Mouse (Mus musculus): Measurements from ENCODE around the gene Fitm1. TPM values are rescaled to one million over a fixed set of nuclear protein-coding genes. Genes with fewer than 3 reads are reported as not detected.

Fitm1 gene
- polyA plus RNA-seq, 1 experiment from 2014 or later, result 4.7 TPM

DNA sequence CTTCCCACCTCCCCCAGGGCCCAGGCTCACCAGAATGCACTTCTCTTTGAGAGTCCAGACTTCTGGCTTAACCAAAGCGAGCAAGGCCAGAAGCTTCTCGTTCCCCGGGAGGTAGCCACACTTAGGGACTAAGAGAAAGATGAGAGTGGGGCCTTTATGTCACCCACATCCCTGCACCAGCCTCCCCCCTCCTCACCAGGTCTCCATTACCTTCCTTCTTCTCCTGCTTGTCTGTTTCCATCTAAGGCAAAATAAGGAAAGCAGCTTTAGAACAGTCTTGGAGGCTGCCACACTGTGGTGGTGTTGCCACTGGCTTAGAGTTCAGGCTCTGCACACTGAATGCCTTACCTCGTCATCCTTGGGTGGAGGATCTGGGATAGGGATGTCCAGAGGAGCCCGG is 13.9 kb downstream of the Fitm1 start:
- no peak for ATAC-seq (ENCODE audit: low read depth)
- Histone ChIP-seq H3K9ac (ENCODE audit: low read length) (no peak overlapping the region), H3K4me1 (replicated peaks; ENCODE audit: control insufficient read depth, insufficient read depth, low read length) (peaks cover 23% of the 10 kb centered on the region), H3K27ac (ENCODE audit: low read length) (no peak overlapping the region), H3K4me3 (ENCODE audit: low read length) (no peak overlapping the region), H3K36me3 (ENCODE audit: control insufficient read depth, insufficient read depth, low read length) (peaks cover 5% of the 10 kb centered on the region), H3K27me3 (ENCODE audit: control insufficient read depth, insufficient read depth, low read depth, low read length) (no peaks in the 10 kb centered on the region; the same call in 1 of the 2 replicates), H3K9me3 (ENCODE audit: control insufficient read depth, low read length) (no peaks in the 10 kb centered on the region), H3K4me2 (ENCODE audit: low read depth, low read length) (no peak overlapping the region)
- 89% methylated on average over 5 of the region's 5 CpGs for WGBS

DNA sequence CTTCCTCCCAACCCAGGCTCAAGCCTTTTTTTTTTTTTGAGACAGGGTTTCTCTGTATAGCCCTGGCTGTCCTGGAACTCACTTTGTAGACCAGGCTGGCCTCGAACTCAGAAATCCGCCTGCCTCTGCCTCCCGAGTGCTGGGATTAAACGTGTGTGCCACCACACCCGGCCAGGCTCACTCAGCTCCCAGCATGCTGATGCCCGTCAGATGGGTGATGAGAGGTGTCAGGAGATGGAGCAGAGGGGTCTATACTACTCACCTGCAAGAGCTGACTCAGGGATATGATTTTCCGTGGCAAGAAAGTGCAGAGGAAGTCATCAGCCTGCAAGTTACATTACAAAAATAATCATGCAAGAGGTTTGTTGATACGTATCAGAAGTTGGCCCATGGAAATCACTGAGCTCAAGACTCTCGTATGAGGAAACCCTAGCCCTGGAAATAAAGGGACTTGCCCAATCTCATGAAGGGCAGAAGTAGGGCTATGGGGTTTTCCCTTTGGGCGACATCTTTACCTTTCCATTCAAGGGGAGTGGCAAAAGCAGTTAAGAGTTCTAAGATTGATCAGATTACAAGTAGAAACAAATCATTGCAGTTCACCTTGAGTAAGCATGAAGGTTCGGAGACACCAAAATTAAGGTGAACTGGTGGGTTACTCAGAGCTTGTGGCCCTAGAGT is 14.5 kb downstream of the Fitm1 start:
- peak overlapping the region; percentile 67 for H3K27ac ChIP-seq (ENCODE audit: low read length)
- ATAC-seq (ENCODE audit: low read depth), result no peak
- 78% methylated on average over 11 of the region's 11 CpGs for WGBS
- H3K4me2 ChIP-seq (ENCODE audit: low read depth, low read length), result peak overlapping the region; percentile 83
- H3K9ac ChIP-seq (ENCODE audit: low read length), result peak overlapping the region; percentile 77
- peak overlapping the region; percentile 98 for H3K4me3 ChIP-seq (ENCODE audit: low read length)
- peaks cover 23% of the 10 kb centered on the region for H3K4me1 ChIP-seq (replicated peaks; ENCODE audit: control insufficient read depth, insufficient read depth, low read length)
- H3K36me3 ChIP-seq (ENCODE audit: control insufficient read depth, insufficient read depth, low read length), result peaks cover 10% of the 10 kb centered on the region
- no peaks in the 10 kb centered on the region for H3K27me3 ChIP-seq (ENCODE audit: control insufficient read depth, insufficient read depth, low read depth, low read length)
- H3K9me3 ChIP-seq (ENCODE audit: control insufficient read depth, low read length), result no peaks in the 10 kb centered on the region

DNA sequence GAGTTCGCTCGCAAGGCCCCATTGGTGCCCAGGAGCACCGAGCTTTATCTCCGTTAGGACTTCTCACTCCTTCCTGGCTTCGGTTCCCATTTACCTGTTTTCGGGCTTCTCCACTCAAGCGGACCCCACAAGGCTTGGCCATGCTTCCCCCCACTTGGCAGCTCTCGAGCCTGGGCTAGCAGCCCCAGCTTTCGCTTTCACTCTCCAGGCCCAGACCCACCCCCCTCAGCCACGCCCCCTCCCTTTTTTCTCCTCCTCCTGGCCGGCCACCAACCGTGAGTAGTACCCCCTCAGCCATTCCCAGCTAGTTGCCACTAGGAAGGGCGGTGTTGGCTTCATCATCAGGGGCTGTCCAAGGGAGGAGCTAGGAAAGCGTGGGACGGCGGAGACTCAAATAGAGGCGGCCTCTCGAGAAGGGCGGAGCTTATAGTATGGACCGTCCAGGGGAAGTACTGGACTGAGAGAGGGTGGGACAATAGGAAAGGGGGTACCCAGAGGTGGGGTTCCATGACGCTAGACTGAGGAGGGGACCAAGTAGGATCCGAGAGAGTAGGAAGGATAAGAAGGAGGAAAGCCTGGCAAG is 15.4 kb downstream of the Fitm1 start, which contains the start of gene Psme2:
Gene Psme2 (minus strand): TSS at position 366 of the 583 bp plus-strand sequence.
- Histone ChIP-seq H3K4me2 (ENCODE audit: low read depth, low read length) (peak within 1 kb of the TSS; percentile 83), H3K27me3 (ENCODE audit: control insufficient read depth, insufficient read depth, low read depth, low read length) (no peaks in the 10 kb centered on the region), H3K9me3 (ENCODE audit: control insufficient read depth, low read length) (no peaks in the 10 kb centered on the region), H3K9ac (ENCODE audit: low read length) (peak within 1 kb of the TSS; percentile 91), H3K27ac (ENCODE audit: low read length) (peak within 1 kb of the TSS; percentile 99), H3K4me3 (ENCODE audit: low read length) (peak within 1 kb of the TSS; percentile 98), H3K4me1 (replicated peaks; ENCODE audit: control insufficient read depth, insufficient read depth, low read length) (peaks cover 16% of the 10 kb centered on the region), H3K36me3 (ENCODE audit: control insufficient read depth, insufficient read depth, low read length) (peaks cover 17% of the 10 kb centered on the region)
- peak; percentile 98 for ATAC-seq (ENCODE audit: low read depth)
- WGBS, result under 1% methylated on average over 22 of the region's 22 CpGs

DNA sequence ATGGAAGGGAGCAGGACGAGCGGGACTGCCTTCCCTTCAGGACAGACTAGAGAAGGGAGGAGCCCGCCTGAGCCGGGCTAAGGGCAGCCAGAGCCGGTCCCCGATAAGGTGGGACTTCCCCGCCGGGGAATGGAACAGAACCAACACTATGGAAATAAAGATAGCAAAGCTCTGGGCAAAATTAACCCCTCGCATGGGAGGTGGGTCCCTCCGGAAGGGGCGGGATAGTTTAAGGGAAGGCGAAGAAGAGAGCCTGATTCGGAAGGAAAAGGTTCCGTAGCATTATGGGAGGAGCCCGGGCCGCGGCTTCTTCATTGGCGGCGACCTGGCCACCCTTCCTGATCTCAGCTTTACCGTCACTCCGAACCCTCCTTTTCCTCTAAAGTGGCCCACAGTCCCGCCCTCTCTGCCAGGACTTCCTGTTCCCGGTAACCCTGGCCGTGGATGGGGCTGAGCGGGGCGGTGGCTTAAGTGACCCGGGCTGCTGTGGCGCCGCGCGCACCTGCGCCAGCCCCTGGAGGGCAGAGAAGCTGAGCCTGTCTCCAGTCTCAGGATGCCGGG is 16.0 kb downstream of the Fitm1 start, which contains the start of gene Rnf31:
Gene Rnf31 (plus strand): TSS at position 378 of the 561 bp plus-strand sequence.
- H3K4me3 ChIP-seq (ENCODE audit: low read length), result peak within 1 kb of the TSS; percentile 98
- WGBS, result under 1% methylated on average over 33 of the region's 33 CpGs
- no peaks in the 10 kb centered on the region for H3K27me3 ChIP-seq (ENCODE audit: control insufficient read depth, insufficient read depth, low read depth, low read length)
- H3K36me3 ChIP-seq (ENCODE audit: control insufficient read depth, insufficient read depth, low read length), result peaks cover 22% of the 10 kb centered on the region
- peaks cover 16% of the 10 kb centered on the region for H3K4me1 ChIP-seq (replicated peaks; ENCODE audit: control insufficient read depth, insufficient read depth, low read length)
- H3K9ac ChIP-seq (ENCODE audit: low read length), result peak within 1 kb of the TSS; percentile 91
- peak within 1 kb of the TSS; percentile 99 for H3K27ac ChIP-seq (ENCODE audit: low read length)
- peak within 1 kb of the TSS; percentile 83 for H3K4me2 ChIP-seq (ENCODE audit: low read depth, low read length)
- H3K9me3 ChIP-seq (ENCODE audit: control insufficient read depth, low read length), result no peaks in the 10 kb centered on the region
- peak; percentile 91 for ATAC-seq (ENCODE audit: low read depth)

DNA sequence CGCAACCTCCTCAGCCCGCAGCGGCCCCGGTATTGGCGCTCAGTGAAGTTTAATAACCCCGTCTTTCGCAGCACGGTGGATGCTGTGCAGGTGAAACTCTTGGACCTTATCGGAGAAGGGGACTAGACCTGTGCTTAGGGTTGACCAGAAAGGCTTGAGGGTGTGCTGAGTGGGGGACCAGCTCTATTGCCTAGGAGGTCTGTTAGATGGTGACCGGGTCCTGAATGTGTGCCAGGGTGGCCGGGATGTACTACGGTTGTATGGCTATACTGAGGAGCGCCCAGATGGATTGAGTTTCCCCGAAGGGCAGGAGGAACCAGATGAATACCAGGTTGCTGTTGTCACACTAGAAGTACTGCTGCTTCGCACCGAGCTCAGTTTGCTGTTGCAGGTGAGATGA is 16.8 kb downstream of the Fitm1 start:
- Histone ChIP-seq H3K4me1 (replicated peaks; ENCODE audit: control insufficient read depth, insufficient read depth, low read length) (peaks cover 16% of the 10 kb centered on the region), H3K36me3 (ENCODE audit: control insufficient read depth, insufficient read depth, low read length) (peaks cover 30% of the 10 kb centered on the region), H3K27ac (ENCODE audit: low read length) (no peak overlapping the region), H3K9ac (ENCODE audit: low read length) (peak overlapping the region; percentile 91), H3K4me3 (ENCODE audit: low read length) (peak overlapping the region; percentile 98), H3K9me3 (ENCODE audit: control insufficient read depth, low read length) (no peaks in the 10 kb centered on the region), H3K27me3 (ENCODE audit: control insufficient read depth, insufficient read depth, low read depth, low read length) (no peaks in the 10 kb centered on the region), H3K4me2 (ENCODE audit: low read depth, low read length) (peak overlapping the region; percentile 83)
- no peak for ATAC-seq (ENCODE audit: low read depth)
- 3% methylated on average over 16 of the region's 16 CpGs for WGBS

DNA sequence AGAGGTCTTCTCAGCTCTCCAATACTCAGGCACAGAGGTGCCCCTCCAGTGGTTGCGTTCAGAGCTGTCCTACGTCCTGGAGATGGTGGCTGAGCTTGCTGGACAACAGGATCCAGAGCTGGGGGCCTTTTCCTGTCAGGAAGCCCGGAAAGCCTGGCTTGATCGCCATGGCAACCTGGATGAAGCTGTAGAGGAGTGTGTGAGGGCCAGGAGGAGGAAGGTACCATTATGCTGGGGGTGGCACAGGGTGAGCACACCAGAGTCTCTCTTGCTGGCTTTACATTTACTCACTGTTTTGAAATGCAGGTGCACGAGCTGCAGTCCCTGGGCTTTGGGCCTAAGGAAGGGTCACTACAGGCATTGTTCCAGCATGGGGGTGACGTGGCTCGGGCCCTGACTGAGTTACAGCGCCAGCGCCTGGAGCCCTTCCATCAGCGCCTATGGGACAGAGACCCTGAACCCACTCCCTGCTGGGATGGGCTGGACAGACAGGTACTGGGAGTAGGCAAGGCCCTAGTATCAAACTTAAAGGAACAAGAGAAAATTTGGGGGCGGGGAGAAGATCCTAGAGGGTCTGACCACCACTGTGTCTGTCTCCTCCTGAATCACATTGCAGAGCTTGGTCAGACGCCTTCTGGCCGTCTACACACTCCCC is 20.7 kb downstream of the Fitm1 start:
- ATAC-seq (ENCODE audit: low read depth), result no peak
- no peak overlapping the region for H3K4me3 ChIP-seq (ENCODE audit: low read length)
- peaks cover 42% of the 10 kb centered on the region for H3K36me3 ChIP-seq (ENCODE audit: control insufficient read depth, insufficient read depth, low read length)
- no peak overlapping the region for H3K27ac ChIP-seq (ENCODE audit: low read length)
- no peak overlapping the region for H3K4me2 ChIP-seq (ENCODE audit: low read depth, low read length)
- no peaks in the 10 kb centered on the region for H3K9me3 ChIP-seq (ENCODE audit: control insufficient read depth, low read length)
- WGBS, result 82% methylated on average over 13 of the region's 13 CpGs
- no peak overlapping the region for H3K9ac ChIP-seq (ENCODE audit: low read length)
- H3K4me1 ChIP-seq (replicated peaks; ENCODE audit: control insufficient read depth, insufficient read depth, low read length), result peaks cover 10% of the 10 kb centered on the region
- H3K27me3 ChIP-seq (ENCODE audit: control insufficient read depth, insufficient read depth, low read depth, low read length), result no peaks in the 10 kb centered on the region

DNA sequence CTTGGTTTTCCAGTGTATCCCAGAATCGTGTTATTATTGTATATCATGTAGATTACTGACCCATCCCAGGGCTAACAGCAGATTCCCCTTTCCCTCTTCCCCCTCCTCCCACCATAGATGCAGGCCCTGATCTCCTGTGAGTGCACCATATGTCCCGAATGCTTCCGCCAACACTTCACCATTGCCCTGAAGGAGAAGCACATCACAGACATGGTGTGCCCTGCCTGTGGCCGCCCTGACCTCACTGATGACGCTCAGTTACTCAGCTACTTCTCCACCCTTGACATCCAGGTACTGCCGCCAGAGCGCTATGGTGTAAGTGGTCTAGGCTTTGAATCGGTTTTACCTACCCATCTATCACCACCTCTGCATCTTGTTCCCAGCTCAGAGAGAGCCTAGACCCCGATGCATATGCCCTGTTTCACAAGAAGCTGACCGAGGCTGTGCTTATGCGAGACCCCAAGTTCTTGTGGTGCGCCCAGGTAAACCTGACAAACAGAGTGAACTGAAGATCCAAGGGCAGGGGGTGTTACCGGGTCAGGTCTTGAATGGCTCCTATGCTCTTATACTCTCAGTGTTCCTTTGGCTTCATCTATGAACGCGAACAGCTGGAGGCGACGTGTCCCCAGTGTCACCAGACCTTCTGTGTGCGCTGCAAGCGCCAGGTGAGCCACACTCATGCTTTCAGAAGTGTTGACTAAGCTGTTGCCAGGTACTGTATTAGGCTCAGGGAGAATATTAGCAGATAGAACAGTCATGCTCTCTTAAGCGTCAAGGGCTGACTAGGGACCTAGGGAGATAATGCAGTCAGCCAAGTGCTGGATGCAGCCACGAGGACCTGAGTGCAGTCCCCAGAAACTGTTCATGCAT is 23.3 kb downstream of the Fitm1 start:
- Histone ChIP-seq H3K27ac (ENCODE audit: low read length) (no peak overlapping the region), H3K9ac (ENCODE audit: low read length) (no peak overlapping the region), H3K4me2 (ENCODE audit: low read depth, low read length) (no peak overlapping the region), H3K9me3 (ENCODE audit: control insufficient read depth, low read length) (no peaks in the 10 kb centered on the region), H3K4me3 (ENCODE audit: low read length) (no peak overlapping the region), H3K27me3 (ENCODE audit: control insufficient read depth, insufficient read depth, low read depth, low read length) (no peaks in the 10 kb centered on the region), H3K36me3 (ENCODE audit: control insufficient read depth, insufficient read depth, low read length) (peaks cover 56% of the 10 kb centered on the region), H3K4me1 (replicated peaks; ENCODE audit: control insufficient read depth, insufficient read depth, low read length) (peaks cover 3% of the 10 kb centered on the region)
- 90% methylated on average over 21 of the region's 21 CpGs for WGBS
- no peak for ATAC-seq (ENCODE audit: low read depth)

DNA sequence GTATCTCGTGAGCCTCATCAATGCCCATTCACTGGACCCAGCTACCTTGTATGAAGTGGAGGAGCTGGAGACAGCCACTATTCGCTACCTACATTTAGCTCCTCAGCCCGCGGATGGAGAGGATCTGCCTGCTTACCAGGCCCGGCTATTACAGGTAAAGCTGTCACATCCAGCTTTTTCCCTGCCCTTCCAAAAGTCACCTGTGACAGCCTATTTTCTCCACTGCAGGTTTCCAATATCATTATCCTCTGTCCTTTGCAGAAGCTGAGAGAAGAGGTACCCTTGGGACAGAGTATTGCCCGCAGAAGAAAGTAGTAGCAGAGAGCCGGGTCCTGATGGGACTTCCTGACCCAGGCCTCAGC is 27.8 kb downstream of the Fitm1 start, which contains the start of gene Irf9:
Gene Irf9 (plus strand): TSS at position 301 of the 362 bp plus-strand sequence.
- WGBS, result 86% methylated on average over 7 of the region's 7 CpGs
- Histone ChIP-seq H3K27ac (ENCODE audit: low read length) (peak within 1 kb of the TSS; percentile 77), H3K4me2 (ENCODE audit: low read depth, low read length) (peak within 1 kb of the TSS; percentile 53), H3K9me3 (ENCODE audit: control insufficient read depth, low read length) (no peaks in the 10 kb centered on the region), H3K4me1 (replicated peaks; ENCODE audit: control insufficient read depth, insufficient read depth, low read length) (peaks cover 4% of the 10 kb centered on the region), H3K9ac (ENCODE audit: low read length) (peak within 1 kb of the TSS; percentile 58), H3K27me3 (ENCODE audit: control insufficient read depth, insufficient read depth, low read depth, low read length) (no peaks in the 10 kb centered on the region), H3K36me3 (ENCODE audit: control insufficient read depth, insufficient read depth, low read length) (peaks cover 40% of the 10 kb centered on the region), H3K4me3 (ENCODE audit: low read length) (peak within 1 kb of the TSS; percentile 41)
- no peak for ATAC-seq (ENCODE audit: low read depth)
